Mouse (Mus musculus): ENCODE data around the gene Rhox3a. TPM values are rescaled to one million over a fixed set of nuclear protein-coding genes. Genes with fewer than 3 reads are reported as not detected.

Rhox3a gene
- not detected in 4 replicates for total RNA-seq (2023; ENCODE audit: inconsistent age)

DNA sequence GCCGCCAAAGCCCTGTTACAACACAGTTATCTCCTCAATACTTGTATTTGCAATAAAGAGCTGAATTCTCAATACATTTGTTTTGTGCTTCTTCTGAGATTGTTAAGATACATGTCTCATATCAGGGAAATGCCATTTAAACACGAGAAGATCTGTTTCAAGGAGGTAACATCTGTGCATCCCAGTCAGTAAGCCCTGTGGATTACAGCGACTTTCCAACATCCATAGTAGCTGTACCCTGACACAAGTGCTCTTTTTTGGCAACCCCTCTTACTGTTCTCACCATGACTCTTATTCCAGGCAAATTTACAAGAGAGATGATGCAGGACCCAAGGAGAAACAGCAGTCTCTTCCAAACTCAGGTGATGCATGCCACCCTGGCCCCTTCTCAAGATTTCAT is at the start of gene Rhox3a:
Gene Rhox3a (plus strand): TSS at position 301 of the 400 bp plus-strand sequence.

DNA sequence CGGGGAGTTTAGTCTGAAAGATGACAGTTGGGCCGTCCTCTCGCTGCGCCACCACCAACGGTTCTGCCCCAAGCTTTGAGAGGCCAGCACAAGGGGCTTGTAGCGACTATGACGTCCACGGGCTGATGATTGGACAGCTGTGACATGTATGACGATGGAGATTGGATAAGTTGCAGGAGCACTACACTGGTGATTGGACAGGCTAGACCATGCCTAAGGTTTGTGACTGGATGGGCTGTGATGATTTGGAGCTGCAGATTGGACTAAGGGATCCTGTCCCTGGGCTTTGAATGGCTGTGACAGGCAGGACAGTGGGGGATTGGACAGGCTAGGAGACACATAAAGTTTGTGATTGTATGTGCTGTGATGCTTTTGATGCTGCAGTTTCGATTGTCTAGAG is 38.8 kb upstream of the Rhox3a start, which contains the start of gene Gm9:
Gene Gm9 (minus strand): TSS at position 101 of the 400 bp plus-strand sequence.

DNA sequence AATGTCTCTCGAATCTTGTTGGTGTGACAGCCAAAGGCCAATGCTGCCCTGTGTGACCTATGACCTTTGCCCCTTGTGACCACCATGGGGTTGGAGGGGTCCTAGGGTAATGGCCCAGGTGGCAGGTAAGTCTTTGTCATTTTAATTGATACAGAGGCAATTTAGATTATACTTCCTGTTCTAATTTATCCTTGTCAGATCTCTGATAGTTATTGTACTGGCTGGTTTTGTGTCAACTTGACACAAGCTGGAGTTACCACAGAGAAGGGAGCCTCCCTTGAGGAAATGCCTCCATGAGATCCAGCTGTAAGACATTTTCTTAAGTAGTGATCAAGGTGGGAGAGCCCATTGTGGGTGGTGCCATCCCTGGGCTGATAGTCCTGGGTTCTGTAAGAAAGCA is 27.6 kb upstream of the Rhox3a start, which contains the start of gene Rhox1:
Gene Rhox1 (minus strand): TSS at position 101 of the 400 bp plus-strand sequence.

DNA sequence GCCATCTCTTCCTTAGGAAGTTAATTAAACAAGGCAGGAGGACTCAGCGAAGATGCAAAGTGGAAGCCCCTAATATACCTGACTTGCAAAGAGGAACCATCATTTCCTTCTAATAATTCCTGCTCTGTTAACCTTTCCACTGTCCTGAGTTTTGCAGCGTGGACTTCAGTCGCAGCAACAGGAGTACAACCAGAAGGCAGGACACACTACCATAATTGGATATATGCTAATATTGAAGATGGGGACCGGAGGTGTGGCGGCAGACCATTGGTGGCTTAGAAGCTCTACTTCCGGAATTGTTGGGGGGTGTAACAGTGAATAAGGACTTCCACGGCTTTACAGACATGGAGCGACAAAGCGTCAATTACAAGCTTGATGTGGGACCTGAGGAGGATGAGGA is 5.0 kb upstream of the Rhox3a start, which contains the start of gene Rhox2a:
Gene Rhox2a (plus strand): TSS at position 301 of the 400 bp plus-strand sequence.

DNA sequence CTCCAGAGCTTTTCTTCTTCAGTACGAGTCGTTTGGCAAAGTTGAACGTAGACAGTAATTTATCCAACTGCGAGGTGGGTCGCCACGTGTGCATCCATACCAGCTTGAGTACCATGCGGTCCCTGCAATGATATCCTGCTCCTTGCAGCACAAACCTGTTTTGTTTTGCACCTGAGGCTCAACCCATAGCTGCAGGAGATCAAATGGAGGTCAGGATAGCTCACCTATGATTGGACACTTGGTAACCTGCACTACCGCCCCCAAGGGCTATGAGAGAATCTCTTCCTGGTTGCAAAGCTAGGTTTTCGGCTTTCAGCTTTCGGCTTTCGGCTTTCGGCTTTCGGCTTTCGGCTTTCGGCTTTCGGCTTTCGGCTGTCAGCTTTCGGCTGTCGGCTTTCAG is 15.3 kb downstream of the Rhox3a start, which contains the start of gene Rhox4a:
Gene Rhox4a (plus strand): TSS at position 301 of the 400 bp plus-strand sequence.

Other genes starting within 250 kb of the Rhox3a start
- not detected in 4 replicates for gene Sowahd, start 201.1 kb upstream of the Rhox3a start, total RNA-seq (2023; ENCODE audit: inconsistent age)
- gene Rpl39, start 164.5 kb upstream of the Rhox3a start, total RNA-seq (2023; ENCODE audit: inconsistent age), result 1,363 to 1,422 TPM (median 1,391 TPM) in 4 replicates
- 46.3 to 51.6 TPM (median 49.7 TPM) in 4 replicates for gene Upf3b, start 139.6 kb upstream of the Rhox3a start, total RNA-seq (2023; ENCODE audit: inconsistent age)
- gene Nkap, start 123.1 kb upstream of the Rhox3a start, total RNA-seq (2023; ENCODE audit: inconsistent age), result 15.6 to 18.2 TPM (median 16.6 TPM) in 4 replicates
- not detected in 4 replicates for gene Akap14, start 81.1 kb upstream of the Rhox3a start, total RNA-seq (2023; ENCODE audit: inconsistent age)
- 89.5 to 105 TPM (median 95.8 TPM) in 4 replicates for gene Ndufa1, start 58.8 kb upstream of the Rhox3a start, total RNA-seq (2023; ENCODE audit: inconsistent age)
- 1.00 to 1.9 TPM (median 1.2 TPM) in 4 replicates for gene Rnf113a1, start 58.7 kb upstream of the Rhox3a start, total RNA-seq (2023; ENCODE audit: inconsistent age)
- not detected in 4 replicates for gene Gm9, start 38.9 kb upstream of the Rhox3a start, total RNA-seq (2023; ENCODE audit: inconsistent age)
- gene Rhox1, start 27.7 kb upstream of the Rhox3a start, total RNA-seq (2023; ENCODE audit: inconsistent age), result not detected in 4 replicates
- gene Rhox2a, start 4.9 kb upstream of the Rhox3a start, total RNA-seq (2023; ENCODE audit: inconsistent age), result not detected in 4 replicates
- not detected in 4 replicates for gene Rhox4a, start 15.4 kb downstream of the Rhox3a start, total RNA-seq (2023; ENCODE audit: inconsistent age)
- not detected in 4 replicates for gene Rhox3a2, start 130.1 kb downstream of the Rhox3a start, total RNA-seq (2023; ENCODE audit: inconsistent age)
- gene Rhox4a2, start 140.9 kb downstream of the Rhox3a start, total RNA-seq (2023; ENCODE audit: inconsistent age), result not detected in 4 replicates
- gene Rhox2b, start 162.1 kb downstream of the Rhox3a start, total RNA-seq (2023; ENCODE audit: inconsistent age), result not detected in 4 replicates
- gene Rhox4b, start 182.6 kb downstream of the Rhox3a start, total RNA-seq (2023; ENCODE audit: inconsistent age), result not detected in 4 replicates
- not detected in 4 replicates for gene Rhox2c, start 203.8 kb downstream of the Rhox3a start, total RNA-seq (2023; ENCODE audit: inconsistent age)
- gene Rhox3c, start 208.7 kb downstream of the Rhox3a start, total RNA-seq (2023; ENCODE audit: inconsistent age), result not detected in 4 replicates
- not detected in 4 replicates for gene Rhox4c, start 230.4 kb downstream of the Rhox3a start, total RNA-seq (2023; ENCODE audit: inconsistent age)
- gene Rhox2d, start 243.5 kb downstream of the Rhox3a start, total RNA-seq (2023; ENCODE audit: inconsistent age), result not detected in 4 replicates